Mouse (Mus musculus) kidney, embryonic 16.5 days (tissue): ENCODE measurements around the gene Lim2. TPM values are rescaled to one million over a fixed set of nuclear protein-coding genes. Genes with fewer than 3 reads are reported as not detected.
A peak's percentile ranks its signal among the peaks of the same experiment; 100 is the strongest.

Experiments
- ATAC-seq: fragments of 200-750 bp; cut with Nextera tagmentation; 2 replicates; pipeline ENCODE4 v1.8.0; 2017; ENCODE audit warnings: moderate TSS enrichment; ENCODE audit not compliant: low FRiP score, low TSS enrichment
- H3K27ac ChIP-seq: fragments of 300-500 bp; sonication (generic); 2 replicates; pipeline ENCODE4 v1.5.1; 2014; ENCODE audit warnings: low read length
- H3K27me3 ChIP-seq: fragments of 300-500 bp; sonication (generic); 2 replicates; pipeline ENCODE4 v1.6.1; 2014; ENCODE audit warnings: low read length, control low read depth, mixed read lengths; ENCODE audit not compliant: insufficient read depth
- H3K36me3 ChIP-seq: fragments of 300-500 bp; sonication (generic); 2 replicates; pipeline ENCODE4 v1.6.1; 2014; ENCODE audit warnings: low read length, control low read depth, mixed read lengths; ENCODE audit not compliant: insufficient read depth
- H3K4me1 ChIP-seq: fragments of 300-500 bp; sonication (generic); 2 replicates; pipeline ENCODE4 v1.6.1; 2014; ENCODE audit warnings: low read length, control low read depth, mixed read lengths; ENCODE audit not compliant: insufficient read depth
- H3K4me2 ChIP-seq: fragments of 300-500 bp; sonication (generic); replicated peaks from 2 replicates; pipeline ENCODE4 v1.6.1; 2014; ENCODE audit warnings: low read depth, low read length
- H3K4me3 ChIP-seq: fragments of 300-500 bp; sonication (generic); 2 replicates; pipeline ENCODE4 v1.5.1; 2014; ENCODE audit warnings: mild to moderate bottlenecking, low read length
- H3K9ac ChIP-seq: fragments of 300-500 bp; sonication (generic); replicated peaks from 2 replicates; pipeline ENCODE4 v1.6.1; 2014; ENCODE audit warnings: low read length
- H3K9me3 ChIP-seq: fragments of 300-500 bp; sonication (generic); 2 replicates; pipeline ENCODE4 v1.6.1; 2016; ENCODE audit warnings: low read length, control low read depth
- WGBS: fragments of 180-500 bp; shearing (Covaris S2); extraction: QIAGEN DNeasy Blood & Tissue Kit; methylation state at CpG from one replicate; pipeline ENCODE4 v1.1.7; 2014; 5-methylcytosine and 5-hydroxymethylcytosine counted together
- polyA plus RNA-seq: library from polyadenylated mRNA; unstranded; fragments of >200 nt; fragmentation: Nextera tagmentation; extraction: Ambion mirVana; gene quantifications from 2 replicates; pipeline ENCODE4 v1.2.1, GENCODE M21; 2015

Gene Lim2
- polyA plus RNA-seq, 1 experiment from 2014 or later, result not detected

DNA sequence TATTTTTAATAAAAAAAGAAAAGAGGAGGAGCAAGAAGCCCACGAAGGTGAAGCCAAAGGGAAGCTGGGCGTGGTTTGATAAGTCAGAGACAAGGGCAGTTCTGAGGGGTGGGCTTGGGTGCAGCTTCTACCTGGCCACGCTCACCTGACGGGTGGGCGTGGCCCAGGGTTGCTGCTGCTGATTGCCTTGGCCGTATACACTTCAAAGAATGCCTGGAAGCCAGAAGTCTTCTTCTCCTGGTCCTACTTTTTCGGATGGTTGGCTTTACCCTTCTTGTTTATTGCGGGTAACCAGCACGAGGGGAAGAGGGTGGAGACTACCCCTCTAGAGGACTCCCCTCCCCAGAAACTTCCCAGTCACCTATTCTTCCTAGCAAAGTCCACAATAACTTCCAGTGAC, 15.2 kb downstream of the Lim2 start:
- Histone ChIP-seq H3K27me3 (no peaks in the 10 kb centered on the region), H3K4me3 (peak overlapping the region; percentile 72), H3K36me3 (0 out of 2 replicates have a peak, but pooled peaks cover 3% of the 10 kb centered on the region), H3K9me3 (no peaks in the 10 kb centered on the region), H3K4me1 (peaks cover 20% of the 10 kb centered on the region), H3K27ac (peak overlapping the region; percentile 100), H3K4me2 (peak overlapping the region; percentile 94), H3K9ac (peak overlapping the region; percentile 78)
- ATAC-seq, result no peak
- 9% methylated on average over 9 of the region's 9 CpGs for WGBS

DNA sequence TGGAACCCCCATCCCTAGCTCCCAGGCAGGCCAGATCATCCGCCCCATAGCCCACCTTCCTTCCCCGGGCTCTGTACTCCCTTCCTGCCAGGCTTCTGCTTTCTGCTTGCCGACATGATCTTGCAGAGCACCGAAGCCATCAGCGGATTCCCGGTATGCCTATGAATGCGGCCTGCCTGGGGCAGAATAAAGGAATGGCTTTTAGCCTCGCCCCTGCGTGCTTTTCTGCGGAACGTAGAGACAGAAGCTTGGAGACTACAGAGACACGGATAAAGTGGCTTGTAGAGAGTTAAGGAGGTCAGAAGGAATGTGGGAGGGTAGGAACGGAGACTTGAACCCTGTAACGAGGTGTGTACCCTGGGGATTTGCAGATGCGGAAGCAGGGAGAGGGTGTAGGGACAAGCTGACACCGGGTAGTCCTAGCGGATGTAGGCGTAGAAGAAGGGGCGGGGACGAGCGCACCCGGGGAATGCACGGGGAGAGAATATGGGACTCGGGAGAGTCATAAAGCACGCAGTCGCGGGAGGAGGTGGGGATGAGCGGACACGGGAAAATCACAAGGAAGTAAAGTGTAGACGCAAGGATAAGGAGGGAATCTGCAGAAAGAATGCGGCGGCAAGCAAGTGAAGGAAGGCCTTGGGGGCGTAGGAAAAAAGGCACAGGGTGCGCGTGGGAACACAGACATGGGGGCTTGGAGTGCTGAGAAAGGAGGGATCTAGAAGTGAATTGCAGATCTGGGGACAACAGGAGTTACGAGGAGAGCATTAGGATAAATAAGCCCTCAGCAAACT, 15.9 kb downstream of the Lim2 start:
- peaks cover 20% of the 10 kb centered on the region for H3K4me1 ChIP-seq
- ATAC-seq, result peak; percentile 95
- H3K9me3 ChIP-seq, result no peaks in the 10 kb centered on the region
- H3K9ac ChIP-seq, result peak overlapping the region; percentile 78
- H3K27me3 ChIP-seq, result no peaks in the 10 kb centered on the region
- peak overlapping the region; percentile 72 for H3K4me3 ChIP-seq
- peak overlapping the region; percentile 100 for H3K27ac ChIP-seq
- peak overlapping the region; percentile 94 for H3K4me2 ChIP-seq
- WGBS, result under 1% methylated on average over 36 of the region's 36 CpGs
- H3K36me3 ChIP-seq, result 0 out of 2 replicates have a peak, but pooled peaks cover 3% of the 10 kb centered on the region

DNA sequence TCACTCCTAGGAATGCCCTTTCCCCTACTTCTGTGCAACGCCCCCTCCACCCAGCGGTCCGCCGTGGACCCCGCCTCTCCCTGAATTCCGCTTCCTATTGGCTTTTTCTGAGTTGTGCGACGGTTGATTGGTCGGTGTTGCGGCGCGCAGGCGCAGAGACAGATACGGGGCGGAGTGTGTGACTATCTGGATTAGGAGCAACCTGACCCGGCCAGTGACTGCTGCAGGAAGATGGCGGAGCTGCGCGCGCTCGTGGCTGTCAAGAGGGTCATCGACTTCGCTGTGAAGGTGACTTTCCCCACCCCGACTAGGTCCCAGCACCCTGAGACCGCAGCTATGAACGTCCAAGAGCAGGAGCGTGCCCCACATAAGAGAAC, 16.4 kb downstream of the Lim2 start, which contains the start of the genes Etfb and Gm45233:
Etfb (plus strand) TSS at position 167 of the 377 bp plus-strand sequence.
Gm45233 (plus strand) TSS at position 212 of the 377 bp plus-strand sequence.
- peak within 1 kb of the TSS; percentile 78 for H3K9ac ChIP-seq
- no peaks in the 10 kb centered on the region for H3K9me3 ChIP-seq
- H3K27ac ChIP-seq, result peak within 1 kb of the TSS; percentile 100
- H3K4me3 ChIP-seq, result peak within 1 kb of the TSS; percentile 72
- peaks cover 20% of the 10 kb centered on the region for H3K4me1 ChIP-seq
- H3K4me2 ChIP-seq, result peak within 1 kb of the TSS; percentile 94
- ATAC-seq, result peak; percentile 97
- H3K27me3 ChIP-seq, result no peaks in the 10 kb centered on the region
- 0 out of 2 replicates have a peak, but pooled peaks cover 3% of the 10 kb centered on the region for H3K36me3 ChIP-seq
- WGBS, result 0% methylated on average over 27 of the region's 27 CpGs

DNA sequence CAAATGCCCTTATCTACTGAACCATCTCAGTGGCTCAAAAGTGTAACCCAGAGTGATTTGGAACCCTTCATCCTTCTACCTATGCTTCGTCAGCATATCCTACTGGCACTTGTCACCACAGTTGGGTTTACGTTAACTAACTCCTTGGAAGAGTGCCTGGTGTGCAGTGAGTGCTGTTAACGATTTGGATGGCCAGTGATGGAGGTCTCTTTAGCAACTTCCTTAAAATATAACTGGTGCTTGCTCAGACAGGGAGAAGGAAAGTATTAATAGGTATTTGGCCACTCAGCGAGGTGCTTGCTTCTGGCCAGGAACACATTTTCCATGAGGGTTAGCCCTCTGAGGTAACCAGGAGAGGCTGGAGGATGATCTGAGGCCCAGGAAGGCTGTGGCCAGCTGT, 20.3 kb downstream of the Lim2 start:
- Histone ChIP-seq H3K27ac (no peak overlapping the region), H3K27me3 (no peaks in the 10 kb centered on the region), H3K4me2 (no peak overlapping the region), H3K36me3 (peaks cover 14% of the 10 kb centered on the region), H3K4me3 (no peak overlapping the region), H3K4me1 (peaks cover 14% of the 10 kb centered on the region), H3K9me3 (no peaks in the 10 kb centered on the region), H3K9ac (no peak overlapping the region)
- 83% methylated on average over 4 of the region's 4 CpGs for WGBS
- ATAC-seq, result no peak

DNA sequence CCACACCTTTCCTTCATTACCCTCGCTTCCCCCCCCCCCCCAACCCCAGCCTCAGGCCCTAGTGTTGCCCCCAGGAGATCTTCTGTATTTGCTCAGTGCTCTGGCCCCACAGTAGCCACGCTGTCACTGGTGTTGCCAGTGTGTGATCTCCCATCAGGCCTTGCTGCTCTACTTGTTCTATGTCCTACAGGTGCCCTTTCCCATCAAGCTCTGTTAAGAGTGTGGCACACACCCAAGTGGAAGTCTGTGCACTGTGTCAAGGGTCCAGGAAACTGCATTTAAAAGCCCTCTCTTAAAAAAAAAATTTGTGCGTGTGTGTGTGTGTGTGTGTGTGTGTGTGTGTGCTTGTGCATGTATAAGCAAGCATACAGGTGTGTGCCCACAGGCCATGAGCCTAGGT, 20.8 kb downstream of the Lim2 start:
- Histone ChIP-seq H3K36me3 (peaks cover 19% of the 10 kb centered on the region), H3K27ac (no peak overlapping the region), H3K4me1 (peaks cover 11% of the 10 kb centered on the region), H3K9ac (no peak overlapping the region), H3K4me2 (no peak overlapping the region), H3K9me3 (no peaks in the 10 kb centered on the region), H3K4me3 (no peak overlapping the region), H3K27me3 (no peaks in the 10 kb centered on the region)
- no peak for ATAC-seq
- WGBS, result 87% methylated on average over 3 of the region's 3 CpGs

DNA sequence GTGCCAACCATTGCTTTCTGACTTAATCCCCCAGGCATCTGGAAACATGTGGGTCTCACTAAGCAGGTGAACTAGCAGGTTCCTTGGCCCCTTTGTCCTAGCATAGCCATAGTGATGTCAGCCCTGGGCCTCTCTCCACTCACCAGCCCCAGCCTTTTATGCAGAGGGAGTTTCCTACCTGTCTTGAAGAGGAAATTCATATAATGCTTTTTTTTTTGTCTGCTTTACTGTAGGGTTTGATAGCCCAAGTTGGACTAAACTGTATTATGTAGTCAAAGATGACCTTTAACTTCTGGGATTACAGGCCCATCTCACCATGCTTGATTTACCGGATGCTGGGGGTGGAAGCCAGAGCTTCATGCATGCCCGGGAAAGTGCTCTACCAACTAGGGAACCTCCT, 22.3 kb downstream of the Lim2 start:
- ATAC-seq, result no peak

DNA sequence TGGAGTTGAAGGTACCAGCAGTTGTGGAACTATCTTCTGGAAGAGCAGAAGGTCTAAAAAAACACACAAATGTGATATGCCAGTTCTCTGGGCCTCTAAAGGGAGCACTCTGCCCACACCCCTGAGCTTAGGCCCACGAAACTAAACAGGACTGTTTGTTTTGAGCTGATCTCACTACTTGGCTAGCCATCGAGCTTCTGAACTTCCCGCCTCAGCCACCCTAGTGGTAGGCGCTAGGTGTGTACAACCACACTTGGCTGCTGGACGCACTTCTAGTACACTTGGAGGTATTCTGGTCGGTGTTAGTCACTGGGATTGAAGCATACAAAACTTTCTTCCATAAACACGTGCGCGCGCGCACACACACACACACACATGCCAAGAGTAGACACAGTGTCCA, 24.3 kb downstream of the Lim2 start:
- Histone ChIP-seq H3K36me3 (peaks cover 53% of the 10 kb centered on the region), H3K27ac (no peak overlapping the region), H3K9me3 (no peaks in the 10 kb centered on the region), H3K4me1 (no peaks in the 10 kb centered on the region), H3K9ac (no peak overlapping the region), H3K4me2 (no peak overlapping the region), H3K27me3 (no peaks in the 10 kb centered on the region), H3K4me3 (no peak overlapping the region)
- no peak for ATAC-seq
- 97% methylated on average over 11 of the region's 11 CpGs for WGBS

More for the DNA sequence above, 22.3 kb downstream of the Lim2 start:
- H3K9ac ChIP-seq, result no peak overlapping the region
- WGBS, result 94% methylated on average over 2 of the region's 2 CpGs
- H3K4me2 ChIP-seq, result no peak overlapping the region
- no peak overlapping the region for H3K27ac ChIP-seq
- H3K9me3 ChIP-seq, result no peaks in the 10 kb centered on the region
- no peaks in the 10 kb centered on the region for H3K27me3 ChIP-seq
- no peak overlapping the region for H3K4me3 ChIP-seq
- peaks cover 3% of the 10 kb centered on the region for H3K4me1 ChIP-seq
- peaks cover 34% of the 10 kb centered on the region for H3K36me3 ChIP-seq

DNA sequence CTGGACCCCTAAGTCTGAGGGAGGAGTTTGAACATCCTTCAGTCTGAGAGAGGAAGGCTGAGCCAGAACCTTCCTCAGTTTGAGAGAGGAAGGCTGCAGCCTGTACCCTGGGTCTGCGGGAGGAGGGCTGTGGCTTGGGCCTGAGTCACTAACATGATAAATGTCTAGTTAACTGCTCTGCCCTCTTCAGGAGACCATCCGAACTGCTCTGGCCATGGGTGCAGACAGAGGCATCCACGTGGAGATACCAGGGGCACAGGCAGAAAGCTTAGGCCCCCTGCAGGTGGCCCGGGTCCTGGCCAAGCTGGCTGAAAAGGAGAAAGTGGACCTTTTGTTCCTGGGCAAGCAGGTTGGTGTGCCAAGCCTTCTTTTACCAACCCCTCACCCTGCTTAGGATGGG, 25.1 kb downstream of the Lim2 start:
- WGBS, result 52% methylated on average over 4 of the region's 4 CpGs
- H3K9ac ChIP-seq, result no peak overlapping the region
- H3K27ac ChIP-seq, result no peak overlapping the region
- no peaks in the 10 kb centered on the region for H3K4me1 ChIP-seq
- no peak for ATAC-seq
- H3K27me3 ChIP-seq, result no peaks in the 10 kb centered on the region
- H3K4me2 ChIP-seq, result no peak overlapping the region
- no peaks in the 10 kb centered on the region for H3K9me3 ChIP-seq
- H3K36me3 ChIP-seq, result peaks cover 59% of the 10 kb centered on the region
- H3K4me3 ChIP-seq, result no peak overlapping the region

DNA sequence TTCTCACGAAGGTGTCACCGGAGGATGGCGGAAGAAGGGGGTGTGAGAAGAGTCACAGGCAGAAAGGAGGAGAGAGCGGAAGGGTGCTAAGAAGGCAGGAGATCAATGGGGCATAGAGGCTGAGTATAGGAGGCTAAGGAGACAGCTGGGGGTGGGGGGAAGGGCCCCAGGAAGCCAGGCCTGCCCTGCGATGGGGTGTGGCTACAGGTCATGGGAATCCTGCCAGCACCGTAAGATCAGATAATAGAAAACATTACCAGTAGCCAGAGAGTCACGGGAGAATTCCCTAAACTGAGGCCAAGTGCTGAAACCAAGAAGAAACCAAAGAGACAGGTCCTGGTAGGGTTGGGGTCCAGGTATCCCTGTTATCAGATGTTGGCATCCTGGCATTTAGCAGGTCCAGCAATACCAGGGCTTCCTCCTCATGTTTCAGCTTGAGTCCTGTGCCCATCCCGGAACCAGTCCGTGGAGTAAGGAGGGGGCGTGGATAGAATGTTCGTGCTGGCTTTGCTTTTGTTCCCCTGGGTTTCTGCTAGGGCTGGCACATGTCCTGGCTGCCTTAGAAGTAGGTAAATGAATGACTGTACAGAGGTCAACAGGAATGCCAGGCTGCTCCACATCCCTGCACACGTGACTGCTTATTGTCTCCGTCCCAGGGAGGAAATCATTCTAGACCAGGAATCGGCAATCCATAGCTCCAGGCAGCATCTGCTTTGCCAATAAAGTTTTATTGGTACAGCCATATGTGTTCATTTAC, 26.3 kb downstream of the Lim2 start:
- Histone ChIP-seq H3K9me3 (no peaks in the 10 kb centered on the region), H3K4me3 (no peak overlapping the region), H3K4me2 (no peak overlapping the region), H3K27me3 (no peaks in the 10 kb centered on the region), H3K9ac (no peak overlapping the region), H3K4me1 (no peaks in the 10 kb centered on the region), H3K27ac (no peak overlapping the region), H3K36me3 (peaks cover 63% of the 10 kb centered on the region)
- ATAC-seq, result no peak
- WGBS, result 74% methylated on average over 14 of the region's 14 CpGs

DNA sequence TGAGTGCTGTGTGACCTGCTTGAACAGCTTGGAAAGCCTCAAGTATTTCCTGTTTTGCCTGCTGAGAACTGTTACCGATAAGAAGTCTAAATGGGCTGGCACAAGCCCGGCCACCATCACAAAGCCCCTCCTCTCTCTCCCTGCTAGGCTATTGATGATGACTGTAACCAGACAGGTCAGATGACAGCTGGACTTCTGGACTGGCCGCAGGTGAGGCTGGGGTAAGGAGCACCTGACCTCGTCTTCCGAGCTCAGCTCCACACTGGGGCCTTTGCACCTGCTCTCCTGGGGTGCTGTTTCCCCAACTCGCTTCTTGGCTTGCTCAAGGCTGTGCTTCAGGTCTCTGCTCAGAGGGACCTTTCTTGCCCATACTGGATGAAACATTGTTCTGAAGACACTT, 26.9 kb downstream of the Lim2 start:
- no peak overlapping the region for H3K27ac ChIP-seq
- H3K9ac ChIP-seq, result no peak overlapping the region
- H3K4me2 ChIP-seq, result no peak overlapping the region
- WGBS, result 78% methylated on average over 6 of the region's 6 CpGs
- no peak for ATAC-seq
- H3K36me3 ChIP-seq, result peaks cover 63% of the 10 kb centered on the region
- H3K4me3 ChIP-seq, result no peak overlapping the region
- H3K9me3 ChIP-seq, result no peaks in the 10 kb centered on the region
- no peaks in the 10 kb centered on the region for H3K27me3 ChIP-seq
- no peaks in the 10 kb centered on the region for H3K4me1 ChIP-seq
